Mouse (Mus musculus) lung, embryonic 16.5 days (tissue): ENCODE data around the gene Mesp1. TPM values are rescaled to one million over a fixed set of nuclear protein-coding genes. Genes with fewer than 3 reads are reported as not detected.

ENCODE experiments used
- ATAC-seq: fragments of 200-750 bp; cut with Nextera tagmentation; 2 replicates; pipeline ENCODE4 v1.8.0; 2017; ENCODE audit warnings: low read depth, mild to moderate bottlenecking, moderate library complexity
- H3K27ac ChIP-seq: fragments of 300-500 bp; sonication (generic); 2 replicates; pipeline ENCODE4 v1.5.1; 2014; ENCODE audit warnings: mild to moderate bottlenecking, control low read depth, low read length
- H3K27me3 ChIP-seq: fragments of 300-500 bp; sonication (generic); 2 replicates; pipeline ENCODE4 v1.6.1; 2014; ENCODE audit warnings: low read depth, low read length, mixed read lengths; ENCODE audit not compliant: control insufficient read depth, insufficient read depth
- H3K36me3 ChIP-seq: fragments of 300-500 bp; sonication (generic); 2 replicates; pipeline ENCODE4 v1.6.1; 2014; ENCODE audit warnings: low read length; ENCODE audit not compliant: control insufficient read depth, insufficient read depth
- H3K4me1 ChIP-seq: fragments of 300-500 bp; sonication (generic); replicated peaks from 2 replicates; pipeline ENCODE4 v1.6.1; 2014; ENCODE audit warnings: low read length, mixed read lengths; ENCODE audit not compliant: control insufficient read depth, insufficient read depth
- H3K4me2 ChIP-seq: fragments of 300-500 bp; sonication (generic); 2 replicates; pipeline ENCODE4 v1.6.1; 2014; ENCODE audit warnings: low read depth, low read length, control low read depth
- H3K4me3 ChIP-seq: fragments of 300-500 bp; sonication (generic); 2 replicates; pipeline ENCODE4 v1.5.1; 2014; ENCODE audit warnings: mild to moderate bottlenecking, low read length, control low read depth
- H3K9ac ChIP-seq: fragments of 300-500 bp; sonication (generic); 2 replicates; pipeline ENCODE4 v1.6.1; 2014; ENCODE audit warnings: low read length, control low read depth
- H3K9me3 ChIP-seq: fragments of 300-500 bp; sonication (generic); 2 replicates; pipeline ENCODE4 v1.6.1; 2016; ENCODE audit warnings: low read length; ENCODE audit not compliant: control insufficient read depth
- WGBS: fragments of 180-500 bp; shearing (Covaris S2); extraction: QIAGEN DNeasy Blood & Tissue Kit; methylation state at CpG from one replicate; pipeline ENCODE4 v1.1.7; 2014; 5-methylcytosine and 5-hydroxymethylcytosine counted together
- polyA plus RNA-seq: library from polyadenylated mRNA; unstranded; fragments of >200 nt; fragmentation: Nextera tagmentation; extraction: Ambion mirVana; gene quantifications from 2 replicates; pipeline ENCODE4 v1.2.1, GENCODE M21; 2015

The Mesp1 gene
- polyA plus RNA-seq, 1 experiment from 2014 or later: not detected

DNA sequence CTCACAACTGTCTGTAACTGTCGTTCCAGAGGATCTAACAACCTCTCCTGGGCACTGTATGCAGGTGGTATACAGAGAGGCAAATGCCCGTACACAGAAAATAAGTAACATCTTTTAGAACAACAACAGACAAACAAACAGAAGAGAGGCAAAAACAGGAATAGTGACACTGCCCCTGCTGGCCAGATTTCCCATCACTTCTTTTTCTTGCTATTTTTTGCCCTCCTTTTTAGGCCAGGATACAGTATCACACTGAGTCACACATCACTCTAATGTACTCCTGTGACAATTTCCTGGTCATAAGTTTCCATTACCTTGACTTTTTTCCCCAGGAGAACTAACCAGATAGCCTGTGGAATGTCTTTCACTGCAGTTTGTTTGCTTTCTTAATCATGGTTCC, 37.3 kb downstream of the Mesp1 start:
- no peak overlapping the region for H3K27ac ChIP-seq
- no peak overlapping the region for H3K4me2 ChIP-seq
- no peak for ATAC-seq
- no peaks in the 10 kb centered on the region for H3K27me3 ChIP-seq
- H3K4me1 ChIP-seq: peaks cover 2% of the 10 kb centered on the region; the same call in 1 of the 2 replicates
- no peak overlapping the region for H3K9ac ChIP-seq
- H3K9me3 ChIP-seq: no peaks in the 10 kb centered on the region
- H3K36me3 ChIP-seq: no peaks in the 10 kb centered on the region
- H3K4me3 ChIP-seq: no peak overlapping the region
- WGBS: 37% methylated on average over 2 of the region's 2 CpGs

DNA sequence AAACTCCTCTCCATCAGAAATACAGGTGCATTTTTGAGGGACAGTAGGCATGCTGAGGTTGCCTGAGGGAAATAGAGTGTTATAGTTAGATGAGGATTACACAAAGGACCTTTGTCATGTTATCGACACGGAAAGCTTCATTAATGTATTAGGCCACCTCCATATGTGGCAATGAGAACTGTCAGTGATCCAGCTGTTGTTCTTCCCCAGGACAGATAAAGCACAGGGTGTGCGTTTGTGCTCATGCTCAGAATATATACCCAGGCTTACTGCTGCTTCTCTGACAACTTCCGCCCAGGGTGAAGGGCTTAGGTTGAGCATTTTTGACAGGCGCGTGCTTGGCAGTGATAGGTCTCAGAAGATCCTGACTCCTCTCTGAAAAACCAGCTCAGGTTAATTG, 44.1 kb downstream of the Mesp1 start:
- Histone ChIP-seq H3K9me3 (no peaks in the 10 kb centered on the region), H3K27ac (no peak overlapping the region), H3K27me3 (no peaks in the 10 kb centered on the region), H3K36me3 (no peaks in the 10 kb centered on the region), H3K4me3 (no peak overlapping the region), H3K9ac (no peak overlapping the region), H3K4me1 (no peaks in the 10 kb centered on the region), H3K4me2 (no peak overlapping the region)
- WGBS: 75% methylated on average over 6 of the region's 6 CpGs
- no peak for ATAC-seq

DNA sequence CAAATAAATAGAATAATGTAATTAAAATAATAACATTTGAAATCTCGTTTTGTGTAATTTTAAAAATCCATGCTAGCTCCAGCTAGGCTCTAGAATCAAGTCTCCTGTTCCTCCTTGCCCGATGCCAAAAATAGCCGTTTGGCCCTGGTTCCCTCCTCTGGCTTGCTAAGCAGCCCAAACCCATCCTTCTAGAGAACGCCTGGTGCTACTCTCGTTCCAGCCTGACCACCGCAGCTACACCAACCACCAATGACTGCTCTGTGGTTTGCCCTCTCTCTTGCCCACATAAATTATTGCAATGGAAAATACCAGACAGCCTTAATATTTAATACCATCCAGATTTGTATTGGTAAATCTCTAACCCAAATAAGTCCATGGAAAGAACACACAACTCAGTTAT, 45.9 kb downstream of the Mesp1 start:
- H3K27ac ChIP-seq: no peak overlapping the region
- no peak overlapping the region for H3K4me3 ChIP-seq
- 75% methylated on average over 6 of the region's 6 CpGs for WGBS
- H3K4me2 ChIP-seq: no peak overlapping the region
- no peaks in the 10 kb centered on the region for H3K27me3 ChIP-seq
- no peaks in the 10 kb centered on the region for H3K36me3 ChIP-seq
- H3K4me1 ChIP-seq: peaks cover 3% of the 10 kb centered on the region
- no peak for ATAC-seq
- H3K9ac ChIP-seq: no peak overlapping the region
- no peaks in the 10 kb centered on the region for H3K9me3 ChIP-seq

DNA sequence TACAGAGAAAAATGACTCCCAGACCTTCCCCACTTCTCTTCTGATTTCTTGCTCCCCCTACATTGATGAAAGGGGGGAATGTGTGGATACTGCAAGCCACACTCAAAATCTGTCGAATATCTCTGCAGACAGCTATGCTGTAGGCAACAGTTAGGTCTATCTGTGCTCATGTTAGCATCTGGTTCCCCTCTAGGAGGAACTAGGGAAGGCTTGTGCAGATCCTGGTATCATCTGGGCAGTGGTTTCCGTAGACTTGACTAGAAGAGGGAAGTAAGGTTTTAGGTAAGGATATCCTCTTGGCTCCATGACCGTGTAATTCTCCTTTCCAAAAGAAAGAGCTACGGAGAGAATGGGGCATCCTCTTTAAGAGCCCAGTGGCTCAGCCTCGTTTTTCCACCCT, 49.0 kb downstream of the Mesp1 start:
- H3K4me3 ChIP-seq: no peak overlapping the region
- H3K36me3 ChIP-seq: no peaks in the 10 kb centered on the region; the same call in 1 of the 2 replicates
- WGBS: 66% methylated on average over 5 of the region's 5 CpGs
- no peak overlapping the region for H3K27ac ChIP-seq
- H3K4me1 ChIP-seq: peaks cover 3% of the 10 kb centered on the region
- no peaks in the 10 kb centered on the region for H3K27me3 ChIP-seq
- ATAC-seq: no peak
- H3K9ac ChIP-seq: no peak overlapping the region
- H3K9me3 ChIP-seq: no peaks in the 10 kb centered on the region
- no peak overlapping the region for H3K4me2 ChIP-seq

DNA sequence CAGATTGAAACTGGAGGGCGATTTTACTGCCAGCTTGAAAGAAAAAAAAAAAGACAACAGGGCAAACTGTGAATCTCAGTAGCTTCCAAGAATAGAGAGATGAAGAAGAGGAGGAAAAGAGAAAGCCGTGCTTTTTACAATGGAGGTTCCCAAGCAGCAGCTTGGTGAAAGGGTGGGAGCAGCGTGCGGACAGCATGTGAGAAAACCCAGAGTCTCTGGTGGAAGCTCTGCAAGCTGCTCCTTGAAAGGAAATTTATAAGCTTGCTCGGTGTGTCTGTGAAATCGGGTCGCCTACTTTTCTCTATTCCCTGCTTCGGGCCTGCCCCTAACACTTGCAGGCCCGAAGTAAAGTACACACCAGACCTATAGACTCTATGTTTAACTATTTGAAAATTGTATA, 49.5 kb downstream of the Mesp1 start:
- WGBS: 87% methylated on average over 9 of the region's 9 CpGs
- H3K4me2 ChIP-seq: no peak overlapping the region
- H3K4me3 ChIP-seq: no peak overlapping the region
- H3K27ac ChIP-seq: no peak overlapping the region
- H3K36me3 ChIP-seq: no peaks in the 10 kb centered on the region; the same call in 1 of the 2 replicates
- no peaks in the 10 kb centered on the region for H3K27me3 ChIP-seq
- ATAC-seq: no peak
- peaks cover 3% of the 10 kb centered on the region for H3K4me1 ChIP-seq
- H3K9me3 ChIP-seq: no peaks in the 10 kb centered on the region
- no peak overlapping the region for H3K9ac ChIP-seq

DNA sequence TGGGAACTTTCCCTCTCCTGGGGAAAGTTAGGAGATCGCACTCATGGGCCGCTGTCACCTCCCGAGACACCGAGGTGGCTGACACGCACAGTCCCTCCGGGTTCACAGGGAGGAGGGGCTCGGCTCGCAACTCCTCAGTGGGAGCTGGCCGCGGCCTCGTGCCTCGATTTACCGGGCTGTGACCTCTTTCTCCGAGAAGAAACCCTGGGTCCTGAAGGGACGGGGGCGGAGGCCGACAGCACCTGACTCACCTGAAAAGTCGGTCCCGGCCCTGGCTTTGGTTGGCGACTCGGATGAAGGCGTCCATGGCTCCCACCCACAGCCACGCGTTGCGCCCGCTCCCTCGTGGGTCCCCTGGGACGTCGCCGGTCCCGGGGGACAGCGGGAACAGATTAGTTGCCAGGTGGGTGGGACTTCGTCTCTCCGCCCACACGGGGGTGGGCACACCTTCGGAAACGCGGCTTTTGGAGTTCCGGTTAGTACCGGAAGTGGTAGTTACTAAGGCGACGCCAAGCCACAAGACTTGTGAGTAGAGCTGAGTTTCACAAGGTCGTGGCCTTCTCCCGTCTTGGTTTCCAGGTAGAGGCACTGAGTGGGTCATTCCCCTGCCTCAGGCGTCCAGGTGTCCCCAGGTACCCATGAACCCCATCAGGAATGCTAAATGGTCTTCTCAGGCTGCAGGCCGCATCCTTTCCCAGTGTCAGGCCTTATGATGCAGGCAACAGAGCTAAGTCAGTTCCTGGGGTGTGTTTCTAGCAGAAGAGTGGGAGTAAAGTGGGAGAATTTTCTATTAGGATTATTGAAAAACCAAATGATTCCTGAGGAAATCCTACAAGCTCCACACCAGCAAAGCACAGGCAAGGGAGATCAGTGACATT, 50.7 kb downstream of the Mesp1 start, which contains the start of the genes Pex11a and Wdr93:
Pex11a (minus strand) TSS at position 473 of the 878 bp plus-strand sequence.
Wdr93 (plus strand) TSS at position 505 of the 878 bp plus-strand sequence.
- Histone ChIP-seq H3K36me3 (no peaks in the 10 kb centered on the region; the same call in 1 of the 2 replicates), H3K27ac (no peak within 1 kb of the TSS), H3K9me3 (no peaks in the 10 kb centered on the region), H3K4me1 (peaks cover 3% of the 10 kb centered on the region), H3K9ac (peak within 1 kb of the TSS; percentile 76), H3K27me3 (no peaks in the 10 kb centered on the region), H3K4me3 (peak within 1 kb of the TSS; percentile 80), H3K4me2 (peak within 1 kb of the TSS; percentile 96)
- peak; percentile 90 for ATAC-seq
- 2% methylated on average over 44 of the region's 46 CpGs for WGBS

DNA sequence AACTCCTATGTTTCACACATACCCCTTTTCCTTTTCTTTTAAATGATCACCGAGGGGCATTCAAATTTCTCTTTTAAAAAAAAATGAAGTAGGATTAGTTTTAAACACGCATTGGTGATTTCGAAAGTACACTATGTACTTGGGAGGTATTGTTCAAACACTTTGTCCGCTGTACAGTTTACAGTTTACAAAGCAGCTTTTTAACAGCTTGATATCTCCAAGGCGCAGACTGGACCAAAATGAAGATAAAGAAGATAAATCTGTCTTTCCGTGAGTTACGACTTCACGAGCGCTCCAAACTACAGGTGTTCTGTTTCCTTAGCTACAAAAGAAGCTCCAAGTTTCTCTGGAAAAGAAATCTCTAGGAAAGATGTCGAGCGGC, 51.3 kb downstream of the Mesp1 start:
- Histone ChIP-seq H3K27me3 (no peaks in the 10 kb centered on the region), H3K4me2 (peak overlapping the region; percentile 96), H3K9ac (peak overlapping the region; percentile 76), H3K4me1 (peaks cover 3% of the 10 kb centered on the region), H3K9me3 (no peaks in the 10 kb centered on the region), H3K27ac (no peak overlapping the region), H3K36me3 (no peaks in the 10 kb centered on the region; the same call in 1 of the 2 replicates), H3K4me3 (peak overlapping the region; percentile 80)
- no peak for ATAC-seq
- 10% methylated on average over 11 of the region's 11 CpGs for WGBS

Other genes with a start within 250 kb of the Mesp1 start
- 0.06 and 0.13 TPM in 2 replicates for gene Rhcg, start 176.1 kb downstream of the Mesp1 start, polyA plus RNA-seq
- gene Ticrr, start 133.6 kb downstream of the Mesp1 start, polyA plus RNA-seq: 7.8 and 9.3 TPM in 2 replicates
- gene Kif7, start 78.1 kb downstream of the Mesp1 start, polyA plus RNA-seq: 3.2 and 3.7 TPM in 2 replicates
- 0.21 TPM in 1 of 2 replicates, not detected in the other for gene Plin1, start 60.9 kb downstream of the Mesp1 start, polyA plus RNA-seq
- 10.0 and 14.5 TPM in 2 replicates for gene Pex11a, start 50.7 kb downstream of the Mesp1 start, polyA plus RNA-seq
- gene Wdr93, start 50.6 kb downstream of the Mesp1 start, polyA plus RNA-seq: 0.88 and 1.7 TPM in 2 replicates
- gene Mesp2, start 16.9 kb upstream of the Mesp1 start, polyA plus RNA-seq: 0.45 and 0.87 TPM in 2 replicates
- 7.4 and 9.7 TPM in 2 replicates for gene Anpep, start 67.3 kb upstream of the Mesp1 start, polyA plus RNA-seq
- gene Ap3s2, start 126.9 kb upstream of the Mesp1 start, polyA plus RNA-seq: 22.3 and 25.8 TPM in 2 replicates
- 27.7 and 28.4 TPM in 2 replicates for gene Arpin, start 141.6 kb upstream of the Mesp1 start, polyA plus RNA-seq
- gene Zfp710, start 231.0 kb upstream of the Mesp1 start, polyA plus RNA-seq: 17.7 and 18.6 TPM in 2 replicates